Mouse (Mus musculus): ENCODE data around the gene Csmd2. TPM values are rescaled to one million over a fixed set of nuclear protein-coding genes. Genes with fewer than 3 reads are reported as not detected.

The Csmd2 gene
- polyA plus RNA-seq, 1 experiment from 2014 or later, result 0.19 TPM

GRCm38 (mm10) chr4:128259211-128259610 lies 271.6 kb downstream of the Csmd2 start:
- WGBS, result 77% methylated on average over 5 of the region's 5 CpGs
- H3K36me3 ChIP-seq, result no peaks in the 10 kb centered on the region
- H3K4me1 ChIP-seq, result no peaks in the 10 kb centered on the region
- H3K4me2 ChIP-seq (replicated peaks), result no peak overlapping the region
- ATAC-seq (ENCODE audit: insufficient number of reproducible peaks, low FRiP score, low TSS enrichment, low read depth), result no peak
- H3K27me3 ChIP-seq, result no peaks in the 10 kb centered on the region
- no peak overlapping the region for H3K9ac ChIP-seq
- H3K4me3 ChIP-seq (replicated peaks), result no peak overlapping the region
- no peak overlapping the region for H3K27ac ChIP-seq (replicated peaks)
- no peaks in the 10 kb centered on the region for H3K9me3 ChIP-seq (replicated peaks)

GRCm38 (mm10) chr4:128260907-128261560 lies 273.4 kb downstream of the Csmd2 start, which contains the start of gene Hmgb4:
Gene Hmgb4, minus strand, starts transcription at chr4:128260957.
- no peaks in the 10 kb centered on the region for H3K36me3 ChIP-seq
- H3K27ac ChIP-seq (replicated peaks), result no peak within 1 kb of the TSS
- ATAC-seq (ENCODE audit: insufficient number of reproducible peaks, low FRiP score, low TSS enrichment, low read depth), result no peak
- 59% methylated on average over 8 of the region's 8 CpGs for WGBS
- H3K9ac ChIP-seq, result no peak within 1 kb of the TSS
- H3K4me3 ChIP-seq (replicated peaks), result no peak within 1 kb of the TSS
- H3K4me2 ChIP-seq (replicated peaks), result no peak within 1 kb of the TSS
- no peaks in the 10 kb centered on the region for H3K27me3 ChIP-seq
- no peaks in the 10 kb centered on the region for H3K9me3 ChIP-seq (replicated peaks)
- H3K4me1 ChIP-seq, result no peaks in the 10 kb centered on the region

GRCm38 (mm10) chr4:128264491-128264890 lies 276.8 kb downstream of the Csmd2 start:
- H3K27ac ChIP-seq (replicated peaks), result no peak overlapping the region
- no peak for ATAC-seq (ENCODE audit: insufficient number of reproducible peaks, low FRiP score, low TSS enrichment, low read depth)
- H3K27me3 ChIP-seq, result no peaks in the 10 kb centered on the region
- no peaks in the 10 kb centered on the region for H3K36me3 ChIP-seq
- 95% methylated on average over 5 of the region's 5 CpGs for WGBS
- no peak overlapping the region for H3K4me2 ChIP-seq (replicated peaks)
- no peak overlapping the region for H3K9ac ChIP-seq
- H3K4me1 ChIP-seq, result 0 out of 2 replicates have a peak, but pooled peaks cover 4% of the 10 kb centered on the region
- H3K9me3 ChIP-seq (replicated peaks), result no peaks in the 10 kb centered on the region
- no peak overlapping the region for H3K4me3 ChIP-seq (replicated peaks)

- Histone ChIP-seq H3K4me2 (replicated peaks) (no peak overlapping the region), H3K4me3 (replicated peaks) (no peak overlapping the region), H3K9ac (no peak overlapping the region), H3K36me3 (no peaks in the 10 kb centered on the region), H3K27me3 (no peaks in the 10 kb centered on the region), H3K9me3 (replicated peaks) (no peaks in the 10 kb centered on the region), H3K4me1 (0 out of 2 replicates have a peak, but pooled peaks cover 12% of the 10 kb centered on the region), H3K27ac (replicated peaks) (no peak overlapping the region)
- no peak for ATAC-seq (ENCODE audit: insufficient number of reproducible peaks, low FRiP score, low TSS enrichment, low read depth)
- 79% methylated on average over 3 of the region's 3 CpGs for WGBS
Measured at GRCm38 (mm10) chr4:128265341-128265740, 277.7 kb downstream of the Csmd2 start.

- no peaks in the 10 kb centered on the region for H3K36me3 ChIP-seq
- ATAC-seq (ENCODE audit: insufficient number of reproducible peaks, low FRiP score, low TSS enrichment, low read depth), result no peak
- H3K27me3 ChIP-seq, result no peaks in the 10 kb centered on the region
- H3K9me3 ChIP-seq (replicated peaks), result no peaks in the 10 kb centered on the region
- no peak overlapping the region for H3K9ac ChIP-seq
- 75% methylated on average over 9 of the region's 9 CpGs for WGBS
- 0 out of 2 replicates have a peak, but pooled peaks cover 17% of the 10 kb centered on the region for H3K4me1 ChIP-seq
- H3K4me3 ChIP-seq (replicated peaks), result no peak overlapping the region
- no peak overlapping the region for H3K4me2 ChIP-seq (replicated peaks)
- no peak overlapping the region for H3K27ac ChIP-seq (replicated peaks)
Measured at GRCm38 (mm10) chr4:128269261-128269875, 281.7 kb downstream of the Csmd2 start.

GRCm38 (mm10) chr4:128270177-128270576 lies 282.5 kb downstream of the Csmd2 start:
- ATAC-seq (ENCODE audit: insufficient number of reproducible peaks, low FRiP score, low TSS enrichment, low read depth), result no peak
- 32% methylated on average over 10 of the region's 10 CpGs for WGBS

GRCm38 (mm10) chr4:128270931-128271330 lies 283.3 kb downstream of the Csmd2 start:
- 43% methylated on average over 19 of the region's 19 CpGs for WGBS
- ATAC-seq (ENCODE audit: insufficient number of reproducible peaks, low FRiP score, low TSS enrichment, low read depth), result no peak
- H3K27ac ChIP-seq (replicated peaks), result no peak overlapping the region

More at GRCm38 (mm10) chr4:128270177-128270576, 282.5 kb downstream of the Csmd2 start:
- Histone ChIP-seq H3K27me3 (no peaks in the 10 kb centered on the region), H3K36me3 (no peaks in the 10 kb centered on the region), H3K4me3 (replicated peaks) (no peak overlapping the region), H3K4me1 (0 out of 2 replicates have a peak, but pooled peaks cover 17% of the 10 kb centered on the region), H3K4me2 (replicated peaks) (no peak overlapping the region), H3K9ac (no peak overlapping the region), H3K27ac (replicated peaks) (no peak overlapping the region), H3K9me3 (replicated peaks) (no peaks in the 10 kb centered on the region)

GRCm38 (mm10) chr4:128272501-128272900 lies 284.8 kb downstream of the Csmd2 start:
- Histone ChIP-seq H3K27me3 (no peaks in the 10 kb centered on the region), H3K9ac (no peak overlapping the region), H3K9me3 (replicated peaks) (no peaks in the 10 kb centered on the region), H3K4me2 (replicated peaks) (no peak overlapping the region), H3K36me3 (no peaks in the 10 kb centered on the region), H3K4me3 (replicated peaks) (no peak overlapping the region), H3K4me1 (0 out of 2 replicates have a peak, but pooled peaks cover 17% of the 10 kb centered on the region), H3K27ac (replicated peaks) (no peak overlapping the region)
- WGBS, result 59% methylated on average over 6 of the region's 6 CpGs
- no peak for ATAC-seq (ENCODE audit: insufficient number of reproducible peaks, low FRiP score, low TSS enrichment, low read depth)

More at GRCm38 (mm10) chr4:128270931-128271330, 283.3 kb downstream of the Csmd2 start:
- no peak overlapping the region for H3K4me2 ChIP-seq (replicated peaks)
- no peaks in the 10 kb centered on the region for H3K9me3 ChIP-seq (replicated peaks)
- no peak overlapping the region for H3K4me3 ChIP-seq (replicated peaks)
- H3K27me3 ChIP-seq, result no peaks in the 10 kb centered on the region
- 0 out of 2 replicates have a peak, but pooled peaks cover 17% of the 10 kb centered on the region for H3K4me1 ChIP-seq
- no peak overlapping the region for H3K9ac ChIP-seq
- no peaks in the 10 kb centered on the region for H3K36me3 ChIP-seq

- H3K4me2 ChIP-seq (replicated peaks), result no peak overlapping the region
- no peak overlapping the region for H3K27ac ChIP-seq (replicated peaks)
- no peak overlapping the region for H3K4me3 ChIP-seq (replicated peaks)
- 57% methylated on average over 11 of the region's 11 CpGs for WGBS
- H3K4me1 ChIP-seq, result 0 out of 2 replicates have a peak, but pooled peaks cover 17% of the 10 kb centered on the region
- H3K9me3 ChIP-seq (replicated peaks), result no peaks in the 10 kb centered on the region
- H3K9ac ChIP-seq, result no peak overlapping the region
- no peaks in the 10 kb centered on the region for H3K36me3 ChIP-seq
- no peaks in the 10 kb centered on the region for H3K27me3 ChIP-seq
- ATAC-seq (ENCODE audit: insufficient number of reproducible peaks, low FRiP score, low TSS enrichment, low read depth), result no peak
Measured at GRCm38 (mm10) chr4:128273146-128273545, 285.5 kb downstream of the Csmd2 start.

- no peaks in the 10 kb centered on the region for H3K9me3 ChIP-seq (replicated peaks)
- H3K36me3 ChIP-seq, result no peaks in the 10 kb centered on the region
- no peak overlapping the region for H3K4me3 ChIP-seq (replicated peaks)
- no peak for ATAC-seq (ENCODE audit: insufficient number of reproducible peaks, low FRiP score, low TSS enrichment, low read depth)
- 0 out of 2 replicates have a peak, but pooled peaks cover 8% of the 10 kb centered on the region for H3K4me1 ChIP-seq
- 76% methylated on average over 5 of the region's 5 CpGs for WGBS
- H3K27ac ChIP-seq (replicated peaks), result no peak overlapping the region
- no peak overlapping the region for H3K9ac ChIP-seq
- no peak overlapping the region for H3K4me2 ChIP-seq (replicated peaks)
- H3K27me3 ChIP-seq, result no peaks in the 10 kb centered on the region
Measured at GRCm38 (mm10) chr4:128275116-128275515, 287.5 kb downstream of the Csmd2 start.

GRCm38 (mm10) chr4:128275586-128275985 lies 287.9 kb downstream of the Csmd2 start:
- H3K27me3 ChIP-seq, result no peaks in the 10 kb centered on the region
- no peak overlapping the region for H3K4me2 ChIP-seq (replicated peaks)
- no peaks in the 10 kb centered on the region for H3K36me3 ChIP-seq
- 0 out of 2 replicates have a peak, but pooled peaks cover 3% of the 10 kb centered on the region for H3K4me1 ChIP-seq
- no peaks in the 10 kb centered on the region for H3K9me3 ChIP-seq (replicated peaks)
- ATAC-seq (ENCODE audit: insufficient number of reproducible peaks, low FRiP score, low TSS enrichment, low read depth), result no peak
- no peak overlapping the region for H3K4me3 ChIP-seq (replicated peaks)
- no peak overlapping the region for H3K9ac ChIP-seq
- WGBS, result 73% methylated on average over 6 of the region's 6 CpGs
- no peak overlapping the region for H3K27ac ChIP-seq (replicated peaks)
